Mouse (Mus musculus): ENCODE measurements around the gene Slc22a7. TPM values are rescaled to one million over a fixed set of nuclear protein-coding genes. Genes with fewer than 3 reads are reported as not detected.

The Slc22a7 gene
- polyA plus RNA-seq (2015; fragmentation: Nextera tagmentation; extraction: Ambion mirVana) = 0.11 and 0.15 TPM in 2 replicates

DNA sequence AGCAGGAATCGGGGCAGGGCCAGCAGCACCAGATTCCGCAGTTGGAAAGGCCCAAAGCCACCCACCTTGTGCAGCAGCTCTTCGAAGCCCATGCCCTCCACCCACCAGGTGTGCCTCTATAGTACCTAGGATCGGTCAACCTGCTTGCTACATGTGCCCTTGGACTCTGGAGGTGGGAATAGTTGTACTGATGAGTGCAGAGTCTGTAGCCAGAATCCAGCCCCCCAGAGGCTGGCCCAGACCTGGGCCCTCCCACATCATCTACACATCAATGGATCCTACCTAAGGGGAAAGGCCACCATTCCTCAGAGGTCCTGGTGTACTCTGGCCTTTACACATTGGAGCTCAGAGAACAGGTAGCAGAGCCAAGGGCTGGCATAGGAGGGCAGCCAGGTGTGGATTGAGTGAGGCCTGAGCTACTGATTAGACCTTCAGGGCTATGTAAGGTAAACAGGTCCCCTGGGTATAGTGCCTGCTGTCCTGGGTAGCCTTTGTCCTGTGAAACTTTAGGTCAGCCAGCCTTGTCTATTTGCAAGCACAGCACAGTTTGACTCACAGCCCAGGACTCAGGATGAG, at the start of gene Slc22a7:
Gene Slc22a7 (minus strand): TSS at position 160 of the 576 bp plus-strand sequence.
- H3K4me3 ChIP-seq = no peak within 1 kb of the TSS
- 0 out of 2 replicates have a peak, but pooled peaks cover 3% of the 10 kb centered on the region for H3K4me1 ChIP-seq
- no peaks in the 10 kb centered on the region for H3K9me3 ChIP-seq
- 80% methylated on average over 4 of the region's 4 CpGs for WGBS
- peaks cover 4% of the 10 kb centered on the region for H3K27me3 ChIP-seq
- H3K27ac ChIP-seq (replicated peaks) = no peak within 1 kb of the TSS
- H3K9ac ChIP-seq (replicated peaks) = no peak within 1 kb of the TSS
- no peaks in the 10 kb centered on the region for H3K36me3 ChIP-seq
- H3K4me2 ChIP-seq (replicated peaks) = no peak within 1 kb of the TSS
- ATAC-seq (replicated peaks) = no peak

DNA sequence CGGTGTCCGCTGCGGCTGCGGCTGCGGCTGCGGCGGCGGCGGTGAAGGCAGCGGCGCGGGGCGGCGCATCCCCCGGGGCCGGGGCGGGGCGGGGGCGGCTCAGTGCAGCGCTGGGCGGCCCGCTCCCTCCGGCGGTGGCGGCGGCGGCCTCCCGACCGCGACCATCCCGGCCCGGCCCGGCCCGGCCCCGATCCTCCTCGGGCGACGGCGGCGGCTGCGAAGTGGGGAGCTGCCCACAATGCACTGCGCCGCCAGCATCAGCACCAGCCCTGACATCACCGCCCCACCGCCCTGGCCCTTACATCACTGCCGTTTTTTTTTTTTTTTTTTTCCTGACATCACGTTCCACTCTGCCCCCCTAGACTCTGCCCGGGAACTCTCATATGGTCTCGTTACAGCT, 49.2 kb upstream of the Slc22a7 start, which contains the start of gene Ttbk1:
Gene Ttbk1 (minus strand): TSS at position 245 of the 400 bp plus-strand sequence.
- Histone ChIP-seq H3K4me3 (peak within 1 kb of the TSS; percentile 70), H3K27me3 (no peaks in the 10 kb centered on the region), H3K9me3 (no peaks in the 10 kb centered on the region), H3K4me1 (peaks cover 49% of the 10 kb centered on the region), H3K4me2 (replicated peaks) (peak within 1 kb of the TSS; percentile 74), H3K36me3 (no peaks in the 10 kb centered on the region), H3K9ac (replicated peaks) (peak within 1 kb of the TSS; percentile 82), H3K27ac (replicated peaks) (peak within 1 kb of the TSS; percentile 62)
- ATAC-seq (replicated peaks) = peak; percentile 73
- under 1% methylated on average over 36 of the region's 49 CpGs for WGBS

DNA sequence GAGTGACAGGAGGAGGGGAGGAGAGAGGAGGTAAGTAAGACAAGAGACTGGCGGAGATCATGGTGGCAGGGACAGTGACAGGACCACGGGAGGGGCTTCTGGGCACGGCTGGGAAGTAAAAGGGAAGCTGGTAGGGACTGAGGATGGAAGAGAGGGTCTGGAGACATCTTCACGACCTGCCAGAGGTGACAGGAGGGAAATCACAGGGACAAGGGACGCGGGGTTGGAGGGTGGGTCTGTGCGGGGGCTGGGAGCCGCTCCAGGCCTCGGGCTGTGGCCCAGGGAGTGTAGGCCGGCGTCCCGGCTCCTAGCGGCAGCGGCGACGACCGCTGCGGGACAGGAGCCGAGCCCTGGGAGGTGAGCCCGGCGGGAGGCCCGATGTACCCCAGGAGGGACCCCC, 48.7 kb upstream of the Slc22a7 start:
- peaks cover 49% of the 10 kb centered on the region for H3K4me1 ChIP-seq
- H3K27ac ChIP-seq (replicated peaks) = peak overlapping the region; percentile 62
- H3K4me3 ChIP-seq = peak overlapping the region; percentile 70
- peak overlapping the region; percentile 82 for H3K9ac ChIP-seq (replicated peaks)
- H3K9me3 ChIP-seq = no peaks in the 10 kb centered on the region
- WGBS = 3% methylated on average over 9 of the region's 22 CpGs
- H3K4me2 ChIP-seq (replicated peaks) = peak overlapping the region; percentile 74
- H3K36me3 ChIP-seq = 0 out of 2 replicates have a peak, but pooled peaks cover 2% of the 10 kb centered on the region
- ATAC-seq (replicated peaks) = peak; percentile 41
- no peaks in the 10 kb centered on the region for H3K27me3 ChIP-seq

DNA sequence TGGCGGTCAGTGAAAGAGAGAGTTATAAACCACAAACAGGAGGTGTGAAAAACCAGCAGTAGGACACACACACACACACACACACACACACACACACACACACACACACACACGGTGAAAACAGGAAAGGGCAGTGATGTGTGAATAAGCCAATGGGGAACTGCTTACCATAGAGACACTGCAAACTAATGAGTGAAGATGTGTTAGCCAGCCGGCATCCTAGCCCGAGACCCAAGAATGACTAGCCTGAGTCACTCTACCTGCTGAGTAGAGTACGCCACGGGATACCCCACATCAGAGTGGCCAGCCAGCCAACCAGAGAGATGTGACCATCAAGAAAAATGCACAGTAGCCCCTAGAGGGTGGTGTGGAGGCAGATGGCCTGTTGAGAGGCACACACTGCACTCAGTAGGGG, 46.2 kb upstream of the Slc22a7 start:
- Histone ChIP-seq H3K9ac (replicated peaks) (peak overlapping the region; percentile 34; the same call in 1 of the 2 replicates), H3K27me3 (no peaks in the 10 kb centered on the region), H3K27ac (replicated peaks) (no peak overlapping the region), H3K4me2 (replicated peaks) (peak overlapping the region; percentile 65), H3K4me3 (peak overlapping the region; percentile 32), H3K36me3 (peaks cover 10% of the 10 kb centered on the region), H3K9me3 (no peaks in the 10 kb centered on the region), H3K4me1 (peaks cover 49% of the 10 kb centered on the region)
- ATAC-seq (replicated peaks) = no peak
- WGBS = 10% methylated on average over 6 of the region's 6 CpGs

DNA sequence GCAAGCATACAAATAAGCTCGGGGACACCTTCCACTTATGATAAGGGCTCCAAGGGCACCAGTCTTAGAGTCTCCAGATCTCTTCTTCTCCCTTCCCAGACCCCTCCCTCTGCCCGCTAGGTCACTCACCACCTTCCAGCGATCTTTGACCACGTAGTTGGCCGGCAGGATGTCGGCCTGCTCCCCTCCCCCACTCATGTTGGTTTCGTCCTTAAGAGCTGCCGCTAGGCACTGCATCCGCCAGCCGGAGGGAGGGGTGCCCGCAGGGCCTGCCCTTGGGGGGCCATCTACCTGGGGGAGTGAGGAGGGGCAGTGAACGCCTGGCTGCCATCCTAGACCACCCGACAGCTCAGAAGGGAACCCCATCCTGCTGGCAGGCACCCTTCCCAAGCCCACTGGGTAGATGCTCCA, 45.8 kb upstream of the Slc22a7 start:
- peak overlapping the region; percentile 34 for H3K9ac ChIP-seq (replicated peaks)
- 5% methylated on average over 13 of the region's 13 CpGs for WGBS
- H3K4me3 ChIP-seq = peak overlapping the region; percentile 32
- H3K27ac ChIP-seq (replicated peaks) = 0 out of 2 replicates have a peak overlapping the region, but pooled peaks have one; percentile 14
- no peaks in the 10 kb centered on the region for H3K9me3 ChIP-seq
- H3K27me3 ChIP-seq = no peaks in the 10 kb centered on the region
- H3K4me1 ChIP-seq = peaks cover 49% of the 10 kb centered on the region
- H3K4me2 ChIP-seq (replicated peaks) = peak overlapping the region; percentile 65
- no peak for ATAC-seq (replicated peaks)
- peaks cover 10% of the 10 kb centered on the region for H3K36me3 ChIP-seq

DNA sequence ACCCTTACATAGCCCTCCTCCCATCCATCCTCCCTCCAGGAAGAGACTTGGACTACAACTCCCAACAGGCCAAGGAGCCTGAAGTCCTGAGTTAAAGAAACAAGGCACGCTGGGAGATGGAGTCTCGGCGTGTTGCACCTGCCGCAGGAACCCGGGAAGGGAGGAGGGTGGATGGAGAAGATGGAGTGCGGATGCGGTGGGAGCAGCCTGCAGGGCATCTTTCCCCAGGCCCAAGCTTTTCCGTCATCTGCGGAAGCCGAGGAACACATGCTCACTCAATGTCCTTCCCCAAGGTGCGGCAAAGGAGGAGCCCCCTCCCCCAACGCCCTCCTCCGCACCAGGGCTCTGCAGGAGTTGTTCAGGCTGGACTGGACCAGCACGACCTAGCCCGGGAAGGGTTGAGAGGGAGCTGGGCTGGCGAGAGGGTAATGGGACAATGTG, 45.3 kb upstream of the Slc22a7 start:
- Histone ChIP-seq H3K27me3 (no peaks in the 10 kb centered on the region), H3K4me2 (replicated peaks) (peak overlapping the region; percentile 65), H3K9me3 (no peaks in the 10 kb centered on the region), H3K27ac (replicated peaks) (0 out of 2 replicates have a peak overlapping the region, but pooled peaks have one; percentile 14), H3K4me1 (peaks cover 49% of the 10 kb centered on the region), H3K9ac (replicated peaks) (peak overlapping the region; percentile 34), H3K36me3 (peaks cover 12% of the 10 kb centered on the region), H3K4me3 (peak overlapping the region; percentile 32)
- ATAC-seq (replicated peaks) = peak; percentile 41
- WGBS = 1% methylated on average over 16 of the region's 16 CpGs

DNA sequence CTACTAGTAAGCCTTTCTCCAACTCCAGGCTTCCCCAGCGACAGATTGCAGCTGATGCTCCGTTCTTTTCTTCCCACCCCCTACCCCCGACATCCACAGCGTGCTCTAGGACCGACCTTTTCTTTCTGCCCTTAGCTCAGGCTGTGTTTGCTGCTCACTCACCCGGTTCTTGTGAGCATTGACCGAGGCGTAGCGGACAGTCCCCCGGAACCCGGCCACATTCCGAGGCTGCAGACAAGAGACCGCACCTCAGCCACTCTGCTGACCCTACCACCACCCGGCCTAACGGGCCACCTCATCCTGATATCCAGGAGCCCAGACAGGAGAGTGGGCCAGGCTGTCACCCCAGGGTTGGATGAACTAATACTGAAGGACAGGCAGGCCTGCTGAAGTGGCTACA, 39.0 kb upstream of the Slc22a7 start:
- no peaks in the 10 kb centered on the region for H3K9me3 ChIP-seq
- H3K9ac ChIP-seq (replicated peaks) = no peak overlapping the region
- WGBS = 95% methylated on average over 15 of the region's 15 CpGs
- H3K27me3 ChIP-seq = no peaks in the 10 kb centered on the region
- ATAC-seq (replicated peaks) = no peak
- H3K36me3 ChIP-seq = peaks cover 65% of the 10 kb centered on the region
- no peaks in the 10 kb centered on the region for H3K4me1 ChIP-seq
- no peak overlapping the region for H3K27ac ChIP-seq (replicated peaks)
- no peak overlapping the region for H3K4me2 ChIP-seq (replicated peaks)
- H3K4me3 ChIP-seq = no peak overlapping the region

DNA sequence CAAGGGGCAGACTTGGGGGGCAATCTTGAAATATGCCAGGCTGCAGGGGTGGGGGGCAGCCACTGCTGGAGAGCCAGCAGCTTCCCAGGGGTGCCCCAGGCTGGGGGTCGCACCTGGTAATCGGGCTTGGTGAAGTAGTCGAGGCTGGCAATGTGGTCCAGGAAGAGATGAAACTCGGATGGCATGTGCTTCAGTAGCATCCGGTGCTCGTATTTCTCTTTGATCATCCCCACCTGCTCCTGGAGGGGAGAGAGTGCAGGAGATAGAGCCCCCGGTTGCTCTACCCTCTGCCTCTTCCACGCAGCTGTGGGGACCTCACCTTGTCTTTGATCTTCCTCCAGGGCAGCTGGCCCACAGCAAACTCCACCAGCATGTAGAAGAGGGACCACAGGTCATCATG, 38.3 kb upstream of the Slc22a7 start:
- no peak overlapping the region for H3K4me2 ChIP-seq (replicated peaks)
- H3K9ac ChIP-seq (replicated peaks) = no peak overlapping the region
- H3K27ac ChIP-seq (replicated peaks) = no peak overlapping the region
- no peaks in the 10 kb centered on the region for H3K27me3 ChIP-seq
- ATAC-seq (replicated peaks) = no peak
- H3K4me1 ChIP-seq = no peaks in the 10 kb centered on the region
- peaks cover 68% of the 10 kb centered on the region for H3K36me3 ChIP-seq
- 85% methylated on average over 8 of the region's 8 CpGs for WGBS
- no peak overlapping the region for H3K4me3 ChIP-seq
- no peaks in the 10 kb centered on the region for H3K9me3 ChIP-seq

DNA sequence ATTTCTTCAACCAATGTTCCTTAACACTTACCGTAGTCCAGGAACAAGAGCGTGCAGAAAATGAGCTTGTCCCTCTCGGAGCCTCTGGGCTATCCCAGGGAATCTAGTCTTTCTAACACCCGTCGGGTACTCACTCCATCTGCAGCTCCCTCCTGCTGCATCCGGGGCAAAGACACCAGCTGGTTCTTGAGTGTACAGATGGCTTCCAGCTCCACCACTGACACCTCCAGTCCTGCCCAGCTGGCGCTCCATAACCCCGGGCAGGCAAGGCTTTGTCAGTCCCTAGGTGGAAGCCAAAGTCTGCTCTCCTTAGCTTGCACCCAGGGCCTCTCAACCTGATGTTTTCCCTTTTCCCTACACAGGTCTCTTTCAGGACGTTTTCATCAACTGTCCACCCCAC, 29.6 kb upstream of the Slc22a7 start:
- H3K9me3 ChIP-seq = no peaks in the 10 kb centered on the region
- H3K27me3 ChIP-seq = no peaks in the 10 kb centered on the region
- H3K4me1 ChIP-seq = peaks cover 6% of the 10 kb centered on the region; the same call in 1 of the 2 replicates
- no peak overlapping the region for H3K9ac ChIP-seq (replicated peaks)
- H3K4me2 ChIP-seq (replicated peaks) = no peak overlapping the region
- H3K36me3 ChIP-seq = peaks cover 77% of the 10 kb centered on the region
- H3K4me3 ChIP-seq = no peak overlapping the region
- 65% methylated on average over 9 of the region's 9 CpGs for WGBS
- peak overlapping the region; percentile 34 for H3K27ac ChIP-seq (replicated peaks)
- ATAC-seq (replicated peaks) = peak; percentile 45; the same call in 1 of the 2 replicates

DNA sequence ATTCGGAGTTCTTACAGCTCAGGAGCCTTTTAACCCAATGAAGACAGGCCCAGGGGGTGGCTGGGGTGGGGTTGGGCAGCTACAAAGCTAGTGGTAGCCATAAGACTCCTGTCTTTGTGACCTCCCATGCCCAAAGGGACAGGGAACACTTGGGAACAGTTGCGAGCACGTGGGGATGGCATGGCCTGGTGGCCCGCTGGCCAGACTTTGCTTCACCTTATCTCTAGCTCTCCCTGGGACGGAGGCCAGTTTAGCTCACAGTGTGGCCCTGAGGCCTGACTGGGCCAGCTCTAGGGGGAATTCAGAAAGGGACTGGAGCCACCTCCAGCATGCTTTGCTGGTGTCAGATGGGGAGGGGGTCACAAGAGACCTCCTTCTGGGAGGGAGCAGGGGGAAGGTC, 24.0 kb upstream of the Slc22a7 start:
- 89% methylated on average over 5 of the region's 5 CpGs for WGBS
- H3K9me3 ChIP-seq = no peaks in the 10 kb centered on the region
- H3K36me3 ChIP-seq = peaks cover 44% of the 10 kb centered on the region

DNA sequence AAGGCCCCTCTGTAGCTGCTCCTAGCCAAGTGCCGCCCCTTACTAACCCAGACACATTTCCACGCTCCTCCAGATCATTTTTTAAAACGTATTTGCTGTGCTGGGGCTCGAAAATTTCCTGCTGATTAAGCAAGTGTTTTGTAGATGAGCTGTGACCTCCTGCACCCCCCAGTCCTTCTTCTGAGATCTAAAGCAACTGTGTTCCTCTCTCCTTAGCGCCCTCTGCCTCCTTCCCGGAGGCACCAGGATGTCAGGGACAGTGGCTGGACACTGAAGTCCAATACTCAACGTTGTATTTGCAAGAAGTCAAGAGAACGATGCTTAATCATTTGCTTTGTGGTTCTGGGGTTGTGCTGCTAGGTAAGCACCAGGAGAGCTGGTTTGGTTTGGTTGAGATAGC, 23.1 kb upstream of the Slc22a7 start:
- Histone ChIP-seq H3K27me3 (no peaks in the 10 kb centered on the region), H3K4me3 (no peak overlapping the region), H3K9ac (replicated peaks) (no peak overlapping the region), H3K36me3 (peaks cover 35% of the 10 kb centered on the region), H3K9me3 (no peaks in the 10 kb centered on the region), H3K4me2 (replicated peaks) (no peak overlapping the region), H3K4me1 (peaks cover 3% of the 10 kb centered on the region; the same call in 1 of the 2 replicates), H3K27ac (replicated peaks) (no peak overlapping the region)
- WGBS = 29% methylated on average over 8 of the region's 8 CpGs
- ATAC-seq (replicated peaks) = no peak

More for the DNA sequence above, 24.0 kb upstream of the Slc22a7 start:
- H3K4me1 ChIP-seq = peaks cover 3% of the 10 kb centered on the region; the same call in 1 of the 2 replicates
- no peak overlapping the region for H3K4me2 ChIP-seq (replicated peaks)
- no peak overlapping the region for H3K27ac ChIP-seq (replicated peaks)
- ATAC-seq (replicated peaks) = no peak
- no peak overlapping the region for H3K4me3 ChIP-seq
- no peak overlapping the region for H3K9ac ChIP-seq (replicated peaks)
- no peaks in the 10 kb centered on the region for H3K27me3 ChIP-seq

DNA sequence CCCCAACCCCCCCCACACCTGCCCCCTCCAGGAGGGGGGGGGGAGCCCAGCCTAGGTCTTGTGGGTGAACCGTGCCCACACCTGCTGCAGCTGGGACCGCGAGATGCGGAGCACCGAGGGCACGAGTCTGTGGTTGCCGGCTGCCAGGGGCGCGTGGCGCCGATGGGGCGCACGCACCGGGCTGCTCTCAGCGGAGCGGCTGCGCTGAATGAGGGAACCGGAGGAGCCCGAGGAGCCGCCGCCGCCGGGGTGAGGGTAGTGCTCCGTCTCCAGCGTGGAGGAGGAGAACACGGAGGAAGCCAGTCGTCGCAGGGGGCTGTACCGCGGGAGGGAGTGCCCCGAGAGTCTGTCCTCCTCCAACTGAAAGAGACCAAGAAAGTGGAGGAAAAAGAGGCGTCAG, 22.4 kb upstream of the Slc22a7 start:
- H3K9ac ChIP-seq (replicated peaks) = no peak overlapping the region
- WGBS = 11% methylated on average over 32 of the region's 32 CpGs
- no peak for ATAC-seq (replicated peaks)
- no peaks in the 10 kb centered on the region for H3K9me3 ChIP-seq
- H3K27me3 ChIP-seq = no peaks in the 10 kb centered on the region
- no peak overlapping the region for H3K4me2 ChIP-seq (replicated peaks)
- H3K36me3 ChIP-seq = peaks cover 30% of the 10 kb centered on the region
- H3K4me1 ChIP-seq = peaks cover 6% of the 10 kb centered on the region
- H3K4me3 ChIP-seq = no peak overlapping the region
- no peak overlapping the region for H3K27ac ChIP-seq (replicated peaks)

Measured in forebrain, embryonic 15.5 days (tissue).